Mouse (Mus musculus): ENCODE data around the gene Acsl1. TPM values are rescaled to one million over a fixed set of nuclear protein-coding genes. Genes with fewer than 3 reads are reported as not detected.

Acsl1 gene
- 31.1 and 39.1 TPM in 2 replicates for polyA plus RNA-seq (2012; rRNA removed)

GRCm38 (mm10) chr8:46470792-46471781, at the start of gene Acsl1:
Gene Acsl1 (plus strand): TSS chr8:46471037.
- peak; percentile 100 for DNase-seq
- Histone ChIP-seq H3K4me3 (replicated peaks; ENCODE audit: extremely low read depth, low read depth, low read length) (peak within 1 kb of the TSS; percentile 88), H3K4me1 (ENCODE audit: control insufficient read depth, insufficient read depth, low read length) (peaks cover 2% of the 10 kb centered on the region; the same call in 1 of the 2 replicates)
- TF ChIP-seq POLR2A (IDR thresholded peaks at IDR 0.05; ENCODE audit: borderline replicate concordance, extremely low read depth, low read depth, low read length), result peak; percentile 71
- TF ChIP-seq CTCF (IDR thresholded peaks at IDR 0.05; ENCODE audit: insufficient read depth, low read length), result no peak
- WGBS, result under 1% methylated on average over 95 of the region's 106 CpGs

- WGBS, result 54% methylated on average over 6 of the region's 6 CpGs
These were observed 49.3 kb upstream of the Acsl1 start for GRCm38 (mm10) chr8:46421515-46421914.

GRCm38 (mm10) chr8:46427940-46428339, 42.9 kb upstream of the Acsl1 start:
- TF ChIP-seq POLR2A (IDR thresholded peaks at IDR 0.05; ENCODE audit: borderline replicate concordance, extremely low read depth, low read depth, low read length) (no peak), CTCF (IDR thresholded peaks at IDR 0.05; ENCODE audit: insufficient read depth, low read length) (no peak)
- DNase-seq, result no peak
- H3K4me1 ChIP-seq (ENCODE audit: control insufficient read depth, insufficient read depth, low read length), result no peaks in the 10 kb centered on the region

More at GRCm38 (mm10) chr8:46421515-46421914, 49.3 kb upstream of the Acsl1 start:
- H3K4me3 ChIP-seq (replicated peaks; ENCODE audit: extremely low read depth, low read depth, low read length), result no peak overlapping the region
- DNase-seq, result no peak
- no peak for TF ChIP-seq CTCF (IDR thresholded peaks at IDR 0.05; ENCODE audit: insufficient read depth, low read length)
- TF ChIP-seq POLR2A (IDR thresholded peaks at IDR 0.05; ENCODE audit: borderline replicate concordance, extremely low read depth, low read depth, low read length), result no peak
- H3K4me1 ChIP-seq (ENCODE audit: control insufficient read depth, insufficient read depth, low read length), result no peaks in the 10 kb centered on the region

GRCm38 (mm10) chr8:46429871-46430270, 41.0 kb upstream of the Acsl1 start:
- no peak for TF ChIP-seq POLR2A (IDR thresholded peaks at IDR 0.05; ENCODE audit: borderline replicate concordance, extremely low read depth, low read depth, low read length)
- TF ChIP-seq CTCF (IDR thresholded peaks at IDR 0.05; ENCODE audit: insufficient read depth, low read length), result no peak
- no peak for DNase-seq
- WGBS, result 53% methylated on average over 7 of the region's 7 CpGs
- no peak overlapping the region for H3K4me3 ChIP-seq (replicated peaks; ENCODE audit: extremely low read depth, low read depth, low read length)
- H3K4me1 ChIP-seq (ENCODE audit: control insufficient read depth, insufficient read depth, low read length), result no peaks in the 10 kb centered on the region

More at GRCm38 (mm10) chr8:46427940-46428339, 42.9 kb upstream of the Acsl1 start:
- H3K4me3 ChIP-seq (replicated peaks; ENCODE audit: extremely low read depth, low read depth, low read length), result no peak overlapping the region

- no peak for DNase-seq
- 82% methylated on average over 4 of the region's 4 CpGs for WGBS
- no peaks in the 10 kb centered on the region for H3K4me1 ChIP-seq (ENCODE audit: control insufficient read depth, insufficient read depth, low read length)
These were observed 38.9 kb upstream of the Acsl1 start for GRCm38 (mm10) chr8:46431921-46432320.

GRCm38 (mm10) chr8:46432581-46432980, 38.3 kb upstream of the Acsl1 start:
- 84% methylated on average over 3 of the region's 3 CpGs for WGBS
- Histone ChIP-seq H3K4me3 (replicated peaks; ENCODE audit: extremely low read depth, low read depth, low read length) (no peak overlapping the region), H3K4me1 (ENCODE audit: control insufficient read depth, insufficient read depth, low read length) (no peaks in the 10 kb centered on the region)
- TF ChIP-seq CTCF (IDR thresholded peaks at IDR 0.05; ENCODE audit: insufficient read depth, low read length) (no peak), POLR2A (IDR thresholded peaks at IDR 0.05; ENCODE audit: borderline replicate concordance, extremely low read depth, low read depth, low read length) (no peak)
- DNase-seq, result no peak

More at GRCm38 (mm10) chr8:46431921-46432320, 38.9 kb upstream of the Acsl1 start:
- TF ChIP-seq CTCF (IDR thresholded peaks at IDR 0.05; ENCODE audit: insufficient read depth, low read length) (no peak), POLR2A (IDR thresholded peaks at IDR 0.05; ENCODE audit: borderline replicate concordance, extremely low read depth, low read depth, low read length) (no peak)
- no peak overlapping the region for H3K4me3 ChIP-seq (replicated peaks; ENCODE audit: extremely low read depth, low read depth, low read length)

GRCm38 (mm10) chr8:46433656-46434055, 37.2 kb upstream of the Acsl1 start:
- no peak for DNase-seq
- TF ChIP-seq POLR2A (IDR thresholded peaks at IDR 0.05; ENCODE audit: borderline replicate concordance, extremely low read depth, low read depth, low read length), result no peak
- 50% methylated on average over 1 of the region's 1 CpGs for WGBS
- H3K4me3 ChIP-seq (replicated peaks; ENCODE audit: extremely low read depth, low read depth, low read length), result no peak overlapping the region
- H3K4me1 ChIP-seq (ENCODE audit: control insufficient read depth, insufficient read depth, low read length), result no peaks in the 10 kb centered on the region

GRCm38 (mm10) chr8:46438491-46438890, 32.3 kb upstream of the Acsl1 start:
- 59% methylated on average over 10 of the region's 10 CpGs for WGBS
- TF ChIP-seq POLR2A (IDR thresholded peaks at IDR 0.05; ENCODE audit: borderline replicate concordance, extremely low read depth, low read depth, low read length), result no peak
- TF ChIP-seq CTCF (IDR thresholded peaks at IDR 0.05; ENCODE audit: insufficient read depth, low read length), result no peak
- H3K4me1 ChIP-seq (ENCODE audit: control insufficient read depth, insufficient read depth, low read length), result no peaks in the 10 kb centered on the region
- no peak for DNase-seq
- H3K4me3 ChIP-seq (replicated peaks; ENCODE audit: extremely low read depth, low read depth, low read length), result no peak overlapping the region

GRCm38 (mm10) chr8:46445964-46446915, 24.6 kb upstream of the Acsl1 start:
- no peak for DNase-seq
- no peak for TF ChIP-seq CTCF (IDR thresholded peaks at IDR 0.05; ENCODE audit: insufficient read depth, low read length)
- TF ChIP-seq POLR2A (IDR thresholded peaks at IDR 0.05; ENCODE audit: borderline replicate concordance, extremely low read depth, low read depth, low read length), result no peak
- no peak overlapping the region for H3K4me3 ChIP-seq (replicated peaks; ENCODE audit: extremely low read depth, low read depth, low read length)
- H3K4me1 ChIP-seq (ENCODE audit: control insufficient read depth, insufficient read depth, low read length), result no peaks in the 10 kb centered on the region
- WGBS, result 37% methylated on average over 12 of the region's 12 CpGs

Measured in lung, adult 2 months (tissue).